Comparison of ENCODE assay signal across 11 mouse cellular contexts in the genomic region with DNA sequence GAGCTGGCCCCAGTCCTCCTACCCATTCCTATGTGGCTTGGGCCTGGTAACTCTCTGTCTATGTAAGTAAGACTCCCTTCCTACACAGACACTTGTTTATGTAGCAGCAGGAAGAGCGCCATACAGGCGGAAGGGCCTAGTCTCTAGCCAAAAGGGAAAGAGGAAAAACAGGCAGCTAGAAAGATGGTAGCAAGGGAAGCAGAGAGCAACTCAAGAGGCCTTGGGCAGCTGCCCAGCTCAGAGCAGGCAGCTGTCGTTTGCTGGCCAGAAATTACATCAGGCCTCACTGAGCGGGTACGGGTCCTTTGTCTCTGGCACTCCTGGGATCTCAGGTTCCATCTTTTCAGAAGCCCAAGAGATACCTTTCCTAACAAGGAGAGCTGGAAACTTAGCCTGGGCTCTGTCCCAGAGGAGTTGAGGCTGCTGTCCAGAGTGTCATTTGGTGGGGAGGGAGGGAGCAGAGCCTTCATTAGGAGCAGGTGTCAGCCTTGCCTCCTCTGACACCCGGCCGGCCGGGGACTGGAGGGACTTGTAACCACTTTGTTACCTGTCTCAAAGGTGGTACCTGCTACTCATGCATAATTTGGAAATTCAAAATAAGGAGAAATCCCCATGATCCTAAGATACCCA. TPM values are rescaled to one million over a fixed set of nuclear protein-coding genes. Genes with fewer than 3 reads are reported as not detected.
A peak's percentile ranks its signal among the peaks of the same experiment; 100 is the strongest.
DNase-seq lines count a peak whose midpoint lies in the region; ATAC-seq lines count a peak whose summit lies in the region.
"Had no signal": no experiment of that assay in that cellular context is flagged by ENCODE, and none has a peak within 500 bp of the region (broad histone marks: within the 10 kb centered on the region; RNA-seq: fewer than 3 reads in every experiment).

No protein-coding gene starts in this region.

- peak; percentile 14 for DNase-seq in cerebellum, adult 11-12 months
- no peak for DNase-seq in midbrain, embryonic 11.5 days (ENCODE audit: low spot score, missing footprints)
- no peak for DNase-seq in liver
- no peak for DNase-seq in frontal cortex, adult 2 months (ENCODE audit: extremely low spot score in 1 of 2, low spot score in 1 of 2)
- DNase-seq: kidney, adult 11 months; thymus, postnatal 14 days had no signal

- no peaks in the 10 kb centered on the region for H3K27me3 ChIP-seq in midbrain, embryonic 13.5 days
- H3K27me3 ChIP-seq in midbrain, embryonic 11.5 days (ENCODE audit: control insufficient read depth, insufficient read depth, low read length) = no peaks in the 10 kb centered on the region
- H3K27me3 ChIP-seq in hindbrain, embryonic 16.5 days (replicated peaks; ENCODE audit: control insufficient read depth, insufficient read depth, low read length) = no peaks in the 10 kb centered on the region
- no peaks in the 10 kb centered on the region for H3K27me3 ChIP-seq in stomach, embryonic 16.5 days (ENCODE audit: control insufficient read depth, insufficient read depth, low read length)
- H3K27me3 ChIP-seq: limb, embryonic 12.5 days had no signal

- H3K36me3 ChIP-seq in midbrain, embryonic 13.5 days = peaks cover 47% of the 10 kb centered on the region
- H3K36me3 ChIP-seq in midbrain, embryonic 11.5 days (ENCODE audit: control insufficient read depth, insufficient read depth, low read length) = peaks cover 2% of the 10 kb centered on the region; the same call in 1 of the 2 replicates
- H3K36me3 ChIP-seq in hindbrain, embryonic 16.5 days (ENCODE audit: control insufficient read depth, insufficient read depth, low read length) = peaks cover 3% of the 10 kb centered on the region; the same call in 1 of the 2 replicates
- H3K36me3 ChIP-seq in stomach, embryonic 16.5 days (ENCODE audit: control insufficient read depth, insufficient read depth, low read length) = no peaks in the 10 kb centered on the region

- H3K27ac ChIP-seq in midbrain, embryonic 13.5 days = peak overlapping the region; percentile 59
- no peak overlapping the region for H3K27ac ChIP-seq in midbrain, embryonic 11.5 days (ENCODE audit: low read depth, low read length)
- peak overlapping the region; percentile 64 for H3K27ac ChIP-seq in hindbrain, embryonic 16.5 days (ENCODE audit: low read depth, low read length)
- H3K27ac ChIP-seq in stomach, embryonic 16.5 days (ENCODE audit: low read length) = peak overlapping the region; percentile 17
- H3K27ac ChIP-seq: limb, embryonic 12.5 days had no signal

- H3K9ac ChIP-seq in midbrain, embryonic 13.5 days (replicated peaks) = no peak overlapping the region
- no peak overlapping the region for H3K9ac ChIP-seq in midbrain, embryonic 11.5 days (ENCODE audit: low read length)
- no peak overlapping the region for H3K9ac ChIP-seq in hindbrain, embryonic 16.5 days (ENCODE audit: low read depth, low read length)
- no peak overlapping the region for H3K9ac ChIP-seq in stomach, embryonic 16.5 days (ENCODE audit: low read length)
- H3K9ac ChIP-seq: limb, embryonic 12.5 days had no signal

- H3K9me3 ChIP-seq in midbrain, embryonic 13.5 days = no peaks in the 10 kb centered on the region
- no peaks in the 10 kb centered on the region for H3K9me3 ChIP-seq in midbrain, embryonic 11.5 days (ENCODE audit: control insufficient read depth, low read length)
- no peaks in the 10 kb centered on the region for H3K9me3 ChIP-seq in hindbrain, embryonic 16.5 days (ENCODE audit: control insufficient read depth, low read length)
- no peaks in the 10 kb centered on the region for H3K9me3 ChIP-seq in stomach, embryonic 16.5 days (replicated peaks; ENCODE audit: control insufficient read depth, low read length)
- H3K9me3 ChIP-seq: limb, embryonic 12.5 days had no signal

- H3K4me2 ChIP-seq in midbrain, embryonic 13.5 days (replicated peaks) = no peak overlapping the region
- H3K4me2 ChIP-seq in midbrain, embryonic 11.5 days = no peak overlapping the region
- H3K4me2 ChIP-seq in hindbrain, embryonic 16.5 days (ENCODE audit: low read length) = no peak overlapping the region
- no peak overlapping the region for H3K4me2 ChIP-seq in stomach, embryonic 16.5 days (ENCODE audit: low read depth, low read length)
- H3K4me2 ChIP-seq: limb, embryonic 12.5 days had no signal

- no peak overlapping the region for H3K4me3 ChIP-seq in midbrain, embryonic 13.5 days (replicated peaks)
- no peak overlapping the region for H3K4me3 ChIP-seq in midbrain, embryonic 11.5 days (ENCODE audit: low read depth, low read length)
- H3K4me3 ChIP-seq in hindbrain, embryonic 16.5 days (ENCODE audit: low read length) = no peak overlapping the region
- no peak overlapping the region for H3K4me3 ChIP-seq in stomach, embryonic 16.5 days (replicated peaks; ENCODE audit: low read length)
- H3K4me3 ChIP-seq: limb, embryonic 12.5 days had no signal

- H3K4me1 ChIP-seq in midbrain, embryonic 13.5 days (replicated peaks) = peaks cover 13% of the 10 kb centered on the region
- peaks cover 3% of the 10 kb centered on the region; the same call in 1 of the 2 replicates for H3K4me1 ChIP-seq in midbrain, embryonic 11.5 days (ENCODE audit: control insufficient read depth, insufficient read depth, low read length)
- H3K4me1 ChIP-seq in hindbrain, embryonic 16.5 days (ENCODE audit: control insufficient read depth, insufficient read depth, low read depth, low read length) = no peaks in the 10 kb centered on the region; the same call in 1 of the 2 replicates
- no peaks in the 10 kb centered on the region for H3K4me1 ChIP-seq in stomach, embryonic 16.5 days (ENCODE audit: control insufficient read depth, insufficient read depth, low read length)
- H3K4me1 ChIP-seq: limb, embryonic 12.5 days had no signal

- 77% methylated on average over 8 of the region's 8 CpGs for WGBS in midbrain, embryonic 13.5 days
- 90% methylated on average over 8 of the region's 8 CpGs for WGBS in midbrain, embryonic 11.5 days
- 59% methylated on average over 8 of the region's 8 CpGs for WGBS in hindbrain, embryonic 16.5 days
- 74% methylated on average over 8 of the region's 8 CpGs for WGBS in stomach, embryonic 16.5 days

- ATAC-seq in cerebellum, adult (ENCODE audit: insufficient number of reproducible peaks, low FRiP score, low TSS enrichment) = no peak
- ATAC-seq in midbrain, embryonic 13.5 days = no peak
- no peak for ATAC-seq in midbrain, embryonic 11.5 days (ENCODE audit: low FRiP score)
- ATAC-seq in hindbrain, embryonic 16.5 days = peak; percentile 46; the same call in 1 of the 2 replicates
- 0 out of 2 replicates have a peak, but pooled peaks have one; percentile 14 for ATAC-seq in stomach, embryonic 16.5 days (ENCODE audit: insufficient read depth, low FRiP score)

RNA-seq across cellular contexts. Expression of a gene that starts 33.4 kb away (rescaled TPM):
- 3.0 and 3.8 TPM in 2 replicates for polyA plus RNA-seq in midbrain, embryonic 13.5 days (2015; fragmentation: Nextera tagmentation; extraction: Ambion mirVana)
- 1.0 TPM in 2 replicates for polyA plus RNA-seq in midbrain, embryonic 11.5 days (2014; fragmentation: Nextera tagmentation; extraction: Ambion mirVana)
- 1.8 and 2.5 TPM in 2 replicates for polyA plus RNA-seq in hindbrain, embryonic 16.5 days (2015; fragmentation: Nextera tagmentation; extraction: Ambion mirVana)
- polyA plus RNA-seq in stomach, embryonic 16.5 days (2015; fragmentation: Nextera tagmentation; extraction: Ambion mirVana) = 42.9 and 56.5 TPM in 2 replicates
- polyA plus RNA-seq in frontal cortex, adult 2 months (2012; rRNA removed) = 8.4 and 9.4 TPM in 2 replicates

Comparison
In these comparisons a context has a peak if more than half of its experiments do, and no peak if none do; other contexts are left out.
1. ATAC-seq: peak in hindbrain, embryonic 16.5 days (single experiment) and stomach, embryonic 16.5 days (single experiment); none in cerebellum, adult (single experiment), midbrain, embryonic 13.5 days (single experiment) and midbrain, embryonic 11.5 days (single experiment).